Comparison of ENCODE assay signal across 15 mouse cellular contexts in genomic region chr6:30528800-30529199, GRCm38 (mm10). TPM values are rescaled to one million over a fixed set of nuclear protein-coding genes. Genes with fewer than 3 reads are reported as not detected.
DNase-seq lines count a peak whose midpoint lies in the region; ATAC-seq and TF ChIP-seq lines count a peak whose summit lies in the region.
"Had no signal": no experiment of that assay in that cellular context is flagged by ENCODE, and none has a peak within 500 bp of the region (broad histone marks: within the 10 kb centered on the region; RNA-seq: fewer than 3 reads in every experiment).

No protein-coding gene starts in this region.

- 23% methylated on average over 6 of the region's 6 CpGs for WGBS in kidney, postnatal 0 days
- 92% methylated on average over 6 of the region's 6 CpGs for WGBS in thymus, adult 2 months

- TF ChIP-seq CTCF in kidney, postnatal 0 days (IDR thresholded peaks at IDR 0.05; ENCODE audit: low read depth): no peak
- no peak for TF ChIP-seq CTCF in testis, adult 2 months (IDR thresholded peaks at IDR 0.05; ENCODE audit: control insufficient read depth, insufficient read depth, insufficient replicate concordance, low read depth, low read length)
- no peak for TF ChIP-seq CTCF in thymus, adult 2 months (IDR thresholded peaks at IDR 0.05; ENCODE audit: borderline replicate concordance, control insufficient read depth, extremely low read depth, insufficient read depth, low read length, poor library complexity)

- H3K4me2 ChIP-seq in kidney, postnatal 0 days (ENCODE audit: low read length): no peak overlapping the region
- H3K4me2 ChIP-seq: hindbrain, embryonic 12.5 days had no signal

- H3K9ac ChIP-seq in kidney, postnatal 0 days (ENCODE audit: low read depth, low read length): no peak overlapping the region
- H3K9ac ChIP-seq: hindbrain, embryonic 12.5 days had no signal

- H3K9me3 ChIP-seq in kidney, postnatal 0 days (replicated peaks; ENCODE audit: low read length): no peaks in the 10 kb centered on the region
- H3K9me3 ChIP-seq: G1E; hindbrain, embryonic 12.5 days had no signal

- 0 out of 2 replicates have a peak overlapping the region, but pooled peaks have one; percentile 48 for H3K27ac ChIP-seq in kidney, postnatal 0 days
- 0 out of 2 replicates have a peak overlapping the region, but pooled peaks have one; percentile 33 for H3K27ac ChIP-seq in testis, adult 2 months (ENCODE audit: control insufficient read depth, insufficient read depth, low read depth, low read length)
- H3K27ac ChIP-seq in thymus, adult 2 months (ENCODE audit: control insufficient read depth, insufficient read depth, low read length): no peak overlapping the region
- H3K27ac ChIP-seq: gastrocnemius, adult 2 months; hindbrain, embryonic 12.5 days had no signal

- no peaks in the 10 kb centered on the region for H3K27me3 ChIP-seq in kidney, postnatal 0 days (ENCODE audit: insufficient read depth, low read length)
- H3K27me3 ChIP-seq in testis, adult 2 months (ENCODE audit: control insufficient read depth, insufficient read depth, low read length): no peaks in the 10 kb centered on the region
- no peaks in the 10 kb centered on the region for H3K27me3 ChIP-seq in thymus, adult 2 months (ENCODE audit: control insufficient read depth, insufficient read depth, low read length)
- H3K27me3 ChIP-seq: hindbrain, embryonic 12.5 days had no signal

- H3K36me3 ChIP-seq in kidney, postnatal 0 days (ENCODE audit: insufficient read depth, low read length): no peaks in the 10 kb centered on the region
- no peaks in the 10 kb centered on the region for H3K36me3 ChIP-seq in testis, adult 2 months (ENCODE audit: control insufficient read depth, insufficient read depth, low read length)
- H3K36me3 ChIP-seq in thymus, adult 2 months (ENCODE audit: control insufficient read depth, insufficient read depth, low read length): no peaks in the 10 kb centered on the region
- H3K36me3 ChIP-seq: G1E; hindbrain, embryonic 12.5 days had no signal

- DNase-seq in frontal cortex, adult 2 months (ENCODE audit: extremely low spot score in 1 of 2, low spot score in 1 of 2): no peak
- peak; percentile 83 for DNase-seq in kidney, postnatal 0 days (ENCODE audit: low spot score)
- no peak for DNase-seq in kidney, postnatal 25 days
- DNase-seq in testis, postnatal 10 days (ENCODE audit: low spot score): no peak
- no peak for DNase-seq in thymus, adult 2 months
- no peak for DNase-seq in ovary, postnatal 10 days (ENCODE audit: low spot score)
- DNase-seq: cerebellum, postnatal 36 days; gastrocnemius, adult 2 months; left cerebral cortex, postnatal 4 days had no signal

- ATAC-seq in frontal cortex, adult (ENCODE audit: low TSS enrichment): peak; percentile 74
- ATAC-seq in kidney, postnatal 0 days (replicated peaks; ENCODE audit: low FRiP score, low read depth): no peak
- ATAC-seq: activated CD4-positive, CD25-positive, alpha-beta regulatory T cell, adult 4 months had no signal

- H3K4me3 ChIP-seq in kidney, postnatal 0 days (replicated peaks; ENCODE audit: low read depth, low read length): no peak overlapping the region
- no peak overlapping the region for H3K4me3 ChIP-seq in testis, adult 2 months (ENCODE audit: control insufficient read depth, low read depth, low read length)
- no peak overlapping the region for H3K4me3 ChIP-seq in thymus, adult 2 months (ENCODE audit: control insufficient read depth, insufficient read depth, low read length)
- H3K4me3 ChIP-seq: gastrocnemius, adult 2 months; hindbrain, embryonic 12.5 days had no signal

- TF ChIP-seq POLR2A in testis, adult 2 months (IDR thresholded peaks at IDR 0.05; ENCODE audit: control insufficient read depth, low read depth, low read length): no peak
- TF ChIP-seq POLR2A in thymus, adult 2 months (IDR thresholded peaks at IDR 0.05; ENCODE audit: control insufficient read depth, extremely low read depth, insufficient read depth, low read length, poor library complexity): no peak

- H3K4me1 ChIP-seq in kidney, postnatal 0 days (replicated peaks; ENCODE audit: insufficient read depth, low read length): peaks cover 10% of the 10 kb centered on the region
- peaks cover 13% of the 10 kb centered on the region for H3K4me1 ChIP-seq in testis, adult 2 months (ENCODE audit: control insufficient read depth, insufficient read depth, low read length)
- H3K4me1 ChIP-seq in thymus, adult 2 months (replicated peaks; ENCODE audit: control insufficient read depth, insufficient read depth, low read length): no peaks in the 10 kb centered on the region

RNA-seq across cellular contexts. Expression of gene Cpa2, which starts 12.6 kb away (rescaled TPM):
- polyA plus RNA-seq in frontal cortex, adult 2 months (2012; rRNA removed): 2.7 and 4.3 TPM in 2 replicates
- 11.5 and 12.4 TPM in 2 replicates for polyA plus RNA-seq in kidney, postnatal 0 days (2015; fragmentation: Nextera tagmentation; extraction: Ambion mirVana)
- 1.1 and 1.4 TPM in 2 replicates for polyA plus RNA-seq in testis, adult 2 months (2012; rRNA removed)
- not detected in 2 replicates for polyA plus RNA-seq in thymus, adult 2 months (2012; rRNA removed)
- polyA plus RNA-seq: G1E had no signal

RNA-seq across cellular contexts. Expression of gene Ssmem1, which starts 19.2 kb away (rescaled TPM):
- polyA plus RNA-seq in frontal cortex, adult 2 months (2012; rRNA removed): 0.08 TPM in 1 of 2 replicates, not detected in the other
- polyA plus RNA-seq in kidney, postnatal 0 days (2015; fragmentation: Nextera tagmentation; extraction: Ambion mirVana): 0.19 and 0.30 TPM in 2 replicates
- 109 and 119 TPM in 2 replicates for polyA plus RNA-seq in testis, adult 2 months (2012; rRNA removed)
- not detected in 2 replicates for polyA plus RNA-seq in thymus, adult 2 months (2012; rRNA removed)
- polyA plus RNA-seq: activated CD4-positive, CD25-positive, alpha-beta regulatory T cell, adult 4 months; G1E; large intestine, adult 2 months had no signal

RNA-seq across cellular contexts. Expression of gene Tmem209, which starts 19.2 kb away (rescaled TPM):
- polyA plus RNA-seq in frontal cortex, adult 2 months (2012; rRNA removed): 25.1 and 28.2 TPM in 2 replicates
- polyA plus RNA-seq in kidney, postnatal 0 days (2015; fragmentation: Nextera tagmentation; extraction: Ambion mirVana): 25.9 and 27.4 TPM in 2 replicates
- polyA plus RNA-seq in testis, adult 2 months (2012; rRNA removed): 77.8 and 92.3 TPM in 2 replicates
- 79.5 and 80.2 TPM in 2 replicates for polyA plus RNA-seq in thymus, adult 2 months (2012; rRNA removed)

RNA-seq across cellular contexts. Expression of gene Cpa4, which starts 39.4 kb away (rescaled TPM):
- polyA plus RNA-seq in frontal cortex, adult 2 months (2012; rRNA removed): 0.19 and 0.24 TPM in 2 replicates
- 0.05 TPM in 1 of 2 replicates, not detected in the other for polyA plus RNA-seq in kidney, postnatal 0 days (2015; fragmentation: Nextera tagmentation; extraction: Ambion mirVana)
- polyA plus RNA-seq in testis, adult 2 months (2012; rRNA removed): 0.05 TPM in 1 of 2 replicates, not detected in the other
- 0.11 and 0.17 TPM in 2 replicates for polyA plus RNA-seq in thymus, adult 2 months (2012; rRNA removed)
- polyA plus RNA-seq: G1E; large intestine, adult 2 months had no signal

Comparison
In these comparisons a context has a peak if more than half of its experiments do, and no peak if none do; other contexts are left out.
1. RNA of gene Ssmem1, which starts 19.2 kb away (polyA plus RNA-seq): 109 to 119 TPM in testis, adult 2 months; 0.19 to 0.30 TPM in kidney, postnatal 0 days, 0.08 TPM in frontal cortex, adult 2 months and not detected in thymus, adult 2 months; every median in the first group is over 10 times any median in the second.